Mouse (Mus musculus) ovary, adult 2 months (tissue): ENCODE data around the gene Rdh8. TPM values are rescaled to one million over a fixed set of nuclear protein-coding genes. Genes with fewer than 3 reads are reported as not detected.

Experiments used
- polyA plus RNA-seq: library from polyadenylated mRNA; depleted of rRNA; stranded (reverse); fragments of >200 nt; gene quantifications from 2 replicates; pipeline ENCODE4 v1.2.3, GENCODE M21; 2012; rRNA removed

Gene Rdh8
- not detected in 2 replicates for polyA plus RNA-seq

DNA sequence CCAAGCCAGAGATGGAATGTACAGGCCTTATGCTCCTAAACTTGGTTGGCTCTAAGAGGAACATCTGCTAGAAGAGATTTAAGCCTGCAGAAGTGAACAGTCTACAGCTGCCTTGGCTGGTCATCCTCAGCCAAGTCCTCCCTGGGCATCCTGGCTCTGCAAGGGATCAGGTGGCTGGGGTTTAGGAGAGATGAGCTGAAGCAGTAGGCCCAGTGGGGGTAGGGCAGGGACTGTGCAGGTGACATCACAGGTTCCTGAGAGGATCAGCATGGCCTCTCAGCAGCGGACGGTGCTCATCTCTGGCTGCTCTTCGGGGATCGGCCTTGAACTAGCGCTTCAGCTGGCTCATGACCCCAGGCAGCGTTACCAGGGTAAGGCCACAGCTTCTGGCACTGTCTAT is at the start of gene Rdh8:
Gene Rdh8, plus strand, starts transcription at position 268 of the 400 bp plus-strand sequence.

DNA sequence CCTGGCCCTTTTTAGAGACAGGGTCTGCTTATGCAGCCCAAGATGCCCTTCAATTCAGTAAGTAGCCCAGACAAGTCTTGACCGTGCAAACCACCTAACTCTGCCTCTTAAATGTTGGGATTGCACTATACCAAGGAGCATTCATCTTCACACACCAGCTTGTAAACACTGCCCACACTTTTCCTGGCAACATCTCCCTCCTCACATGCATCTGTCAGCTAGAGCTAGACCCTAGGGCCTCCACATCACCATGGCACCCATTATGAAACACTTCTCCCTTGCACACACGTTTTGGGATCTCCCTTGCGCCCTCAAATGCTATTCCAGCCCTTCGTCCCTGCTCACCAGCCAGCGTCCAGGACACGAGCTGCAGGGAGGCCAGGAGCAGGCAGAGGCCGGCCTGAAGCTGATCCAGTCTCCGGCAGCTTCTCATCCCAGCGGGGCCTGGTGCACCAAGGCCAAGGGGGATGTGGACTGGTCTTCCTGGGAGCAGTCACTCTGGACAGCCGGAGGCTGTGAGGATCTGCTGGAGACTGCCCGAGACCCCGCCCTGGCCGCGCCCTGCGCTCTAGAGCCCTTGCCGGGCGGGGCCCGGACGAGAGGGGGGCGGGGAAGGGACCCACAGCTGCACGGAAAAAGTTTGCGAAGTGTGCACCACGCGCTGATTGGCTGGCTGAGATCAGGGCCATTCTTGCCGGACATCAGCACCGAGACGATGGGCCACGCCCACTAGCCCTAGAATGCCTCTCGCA is 3.6 kb upstream of the Rdh8 start, which contains the start of gene Col5a3:
Gene Col5a3, minus strand, starts transcription at position 547 of the 752 bp plus-strand sequence.

DNA sequence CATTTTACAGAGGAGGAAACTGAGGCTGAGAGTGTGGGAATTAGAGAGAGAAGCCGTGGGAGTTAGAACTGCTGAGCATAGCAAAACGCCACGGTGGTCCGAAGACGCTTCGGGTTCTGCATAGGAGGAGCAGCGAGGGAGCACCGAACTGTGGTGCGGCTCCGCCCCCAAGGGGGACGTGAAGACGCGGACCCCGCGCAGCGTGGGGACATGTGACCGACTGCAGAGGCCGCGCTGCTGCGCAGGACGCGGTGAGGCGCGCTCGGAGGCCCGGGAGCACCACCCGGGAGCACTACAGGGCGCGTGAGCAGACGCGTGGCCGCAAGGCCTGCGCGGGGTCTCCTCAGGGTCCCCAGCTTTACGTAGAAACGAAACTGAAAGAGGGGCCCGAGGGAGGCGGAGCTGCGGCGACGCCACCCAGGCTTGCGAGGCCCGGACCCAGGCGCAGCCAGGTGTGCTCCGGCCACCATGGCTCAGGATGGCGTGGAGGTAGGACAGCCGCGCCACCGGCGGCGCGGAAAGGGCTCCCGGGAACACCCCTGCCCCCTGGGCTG is 50.2 kb downstream of the Rdh8 start, which contains the start of gene A230050P20Rik:
Gene A230050P20Rik, plus strand, starts transcription at position 195 of the 554 bp plus-strand sequence.

Other genes starting within 250 kb of the Rdh8 start
- 2.4 and 3.1 TPM in 2 replicates for gene Zfp846, start 237.2 kb upstream of the Rdh8 start, polyA plus RNA-seq
- 56.8 and 128 TPM in 2 replicates for gene Ubl5, start 175.6 kb upstream of the Rdh8 start, polyA plus RNA-seq
- 57.1 and 59.6 TPM in 2 replicates for gene Fbxl12, start 173.7 kb upstream of the Rdh8 start, polyA plus RNA-seq
- 34.2 and 37.1 TPM in 2 replicates for gene Pin1, start 166.4 kb upstream of the Rdh8 start, polyA plus RNA-seq
- 23.7 and 27.4 TPM in 2 replicates for gene Olfm2, start 72.2 kb upstream of the Rdh8 start, polyA plus RNA-seq
- gene Col5a3, start 3.4 kb upstream of the Rdh8 start, polyA plus RNA-seq: 12.6 and 13.4 TPM in 2 replicates
- 143 and 180 TPM in 2 replicates for gene A230050P20Rik, start 50.1 kb downstream of the Rdh8 start, polyA plus RNA-seq
- 7.6 and 8.4 TPM in 2 replicates for gene Angptl6, start 61.2 kb downstream of the Rdh8 start, polyA plus RNA-seq
- 139 and 230 TPM in 2 replicates for gene Ppan, start 69.7 kb downstream of the Rdh8 start, polyA plus RNA-seq
- gene Eif3g, start 80.1 kb downstream of the Rdh8 start, polyA plus RNA-seq: 189 and 193 TPM in 2 replicates
- gene Dnmt1, start 141.4 kb downstream of the Rdh8 start, polyA plus RNA-seq: 43.4 and 50.3 TPM in 2 replicates
- gene S1pr2, start 158.3 kb downstream of the Rdh8 start, polyA plus RNA-seq: 23.8 and 24.0 TPM in 2 replicates
- gene Mrpl4, start 184.2 kb downstream of the Rdh8 start, polyA plus RNA-seq: 124 and 148 TPM in 2 replicates
- 17.7 and 18.5 TPM in 2 replicates for gene Icam1, start 197.5 kb downstream of the Rdh8 start, polyA plus RNA-seq
- 4.3 and 4.5 TPM in 2 replicates for gene Icam4, start 210.9 kb downstream of the Rdh8 start, polyA plus RNA-seq
- gene Icam5, start 213.6 kb downstream of the Rdh8 start, polyA plus RNA-seq: 1.1 and 1.6 TPM in 2 replicates
- gene Zglp1, start 248.6 kb downstream of the Rdh8 start, polyA plus RNA-seq: 0.63 and 1.4 TPM in 2 replicates